Mouse (Mus musculus) olfactory bulb, adult 2 months (tissue): ENCODE results near the gene Gpr85. TPM values are rescaled to one million over a fixed set of nuclear protein-coding genes. Genes with fewer than 3 reads are reported as not detected.
A peak's percentile ranks its signal among the peaks of the same experiment; 100 is the strongest.

Experiments used
- H3K27ac ChIP-seq: fragments of 200-500 bp; 2 replicates; pipeline ENCODE4 v1.5.1; 2012; ENCODE audit warnings: low read depth, low read length; ENCODE audit not compliant: insufficient read depth
- H3K4me1 ChIP-seq: fragments of 200-500 bp; 2 replicates; pipeline ENCODE4 v1.6.1; 2012; ENCODE audit warnings: low read length; ENCODE audit not compliant: control insufficient read depth, insufficient read depth
- H3K4me3 ChIP-seq: fragments of 200-500 bp; 2 replicates; pipeline ENCODE4 v1.5.1; 2012; ENCODE audit warnings: mild to moderate bottlenecking, low read depth, low read length, moderate library complexity; ENCODE audit not compliant: insufficient read depth
- CTCF ChIP-seq: fragments of 200-500 bp; IDR thresholded peaks from 2 replicates; pipeline ENCODE4 v1.5.1; 2012; ENCODE audit warnings: low read depth, mild to moderate bottlenecking, low read length, moderate library complexity; ENCODE audit not compliant: insufficient read depth
- POLR2A ChIP-seq: fragments of 200-500 bp; IDR thresholded peaks from 2 replicates; pipeline ENCODE4 v1.6.1; 2012; ENCODE audit warnings: mild to moderate bottlenecking, low read depth, low read length, moderate library complexity; ENCODE audit not compliant: insufficient read depth
- WGBS: fragments of 180-500 bp; shearing (Covaris S2); methylation state at CpG from one replicate; pipeline ENCODE4 v1.1.7; 2018; 5-methylcytosine and 5-hydroxymethylcytosine counted together
- polyA plus RNA-seq: library from polyadenylated mRNA; stranded (reverse); fragments of >200 nt; gene quantifications from 2 replicates; pipeline ENCODE4 v1.2.4, GENCODE M21; 2012; ENCODE audit warnings: low replicate concordance; ENCODE audit not compliant: missing spikeins, insufficient read depth, insufficient read length

The Gpr85 gene
- polyA plus RNA-seq, 1 experiment, result not detected

GRCm38 (mm10) chr6:13835720-13836665 is 3.7 kb downstream of the Gpr85 start:
- peak overlapping the region; percentile 64 for H3K4me3 ChIP-seq
- WGBS, result 18% methylated on average over 17 of the region's 17 CpGs
- no peak for TF ChIP-seq CTCF
- no peak for TF ChIP-seq POLR2A
- peak overlapping the region; percentile 94 for H3K27ac ChIP-seq
- H3K4me1 ChIP-seq, result no peaks in the 10 kb centered on the region

GRCm38 (mm10) chr6:13832770-13833169 is 7.0 kb downstream of the Gpr85 start:
- Histone ChIP-seq H3K27ac (no peak overlapping the region), H3K4me1 (0 out of 2 replicates have a peak, but pooled peaks cover 2% of the 10 kb centered on the region), H3K4me3 (no peak overlapping the region)
- WGBS, result 50% methylated on average over 2 of the region's 2 CpGs
- TF ChIP-seq CTCF (no peak), POLR2A (no peak)

- TF ChIP-seq CTCF (no peak), POLR2A (no peak)
- 0 out of 2 replicates have a peak, but pooled peaks cover 2% of the 10 kb centered on the region for H3K4me1 ChIP-seq
- no peak overlapping the region for H3K27ac ChIP-seq
- no peak overlapping the region for H3K4me3 ChIP-seq
- WGBS, result 93% methylated on average over 1 of the region's 1 CpGs
These were observed 10.9 kb downstream of the Gpr85 start for GRCm38 (mm10) chr6:13828877-13829276.

- H3K27ac ChIP-seq, result no peak overlapping the region
- no peak overlapping the region for H3K4me3 ChIP-seq
- no peaks in the 10 kb centered on the region for H3K4me1 ChIP-seq
- no peak for TF ChIP-seq POLR2A
- TF ChIP-seq CTCF, result no peak
These were observed 23.1 kb downstream of the Gpr85 start for GRCm38 (mm10) chr6:13816661-13817060.

- 83% methylated on average over 4 of the region's 4 CpGs for WGBS
- no peak overlapping the region for H3K4me3 ChIP-seq
- TF ChIP-seq CTCF (no peak), POLR2A (no peak)
These were observed 27.6 kb downstream of the Gpr85 start for GRCm38 (mm10) chr6:13812157-13812556.

GRCm38 (mm10) chr6:13800071-13800470 is 39.7 kb downstream of the Gpr85 start:
- Histone ChIP-seq H3K4me3 (no peak overlapping the region), H3K4me1 (no peaks in the 10 kb centered on the region), H3K27ac (no peak overlapping the region)
- 63% methylated on average over 7 of the region's 7 CpGs for WGBS
- TF ChIP-seq POLR2A (no peak), CTCF (no peak)

More at GRCm38 (mm10) chr6:13812157-13812556, 27.6 kb downstream of the Gpr85 start:
- no peak overlapping the region for H3K27ac ChIP-seq
- H3K4me1 ChIP-seq, result no peaks in the 10 kb centered on the region

GRCm38 (mm10) chr6:13797389-13797788 is 42.4 kb downstream of the Gpr85 start:
- Histone ChIP-seq H3K4me1 (no peaks in the 10 kb centered on the region), H3K4me3 (no peak overlapping the region), H3K27ac (no peak overlapping the region)
- TF ChIP-seq POLR2A, result no peak
- no peak for TF ChIP-seq CTCF

Other genes with a start within 250 kb of the Gpr85 start
- gene Tmem168, start 231.8 kb downstream of the Gpr85 start, polyA plus RNA-seq, result not detected in 2 replicates
- gene Bmt2, start 162.0 kb downstream of the Gpr85 start, polyA plus RNA-seq, result not detected in 2 replicates
- gene 2610001J05Rik, start 31.6 kb upstream of the Gpr85 start, polyA plus RNA-seq, result not detected in 2 replicates